Mouse (Mus musculus): ENCODE data around the gene Crybb1. TPM values are rescaled to one million over a fixed set of nuclear protein-coding genes. Genes with fewer than 3 reads are reported as not detected.

Gene Crybb1
- 0.07 TPM in 1 of 2 replicates, not detected in the other for polyA plus RNA-seq (2012; rRNA removed)

GRCm38 (mm10) chr5:112255426-112255825 is at the start of gene Crybb1:
Gene Crybb1, plus strand, starts transcription at chr5:112255815.

GRCm38 (mm10) chr5:112252400-112252799 is 3.2 kb upstream of the Crybb1 start, which contains the start of gene Cryba4:
Gene Cryba4, minus strand, starts transcription at chr5:112252518.

GRCm38 (mm10) chr5:112276267-112276873 is 20.8 kb downstream of the Crybb1 start, which contains the start of gene Tpst2:
Gene Tpst2, plus strand, starts transcription at chr5:112276691.

Other genes starting within 250 kb of the Crybb1 start
- gene Cryba4, start 3.3 kb upstream of the Crybb1 start, polyA plus RNA-seq (2012; rRNA removed): 0.67 and 0.97 TPM in 2 replicates
- gene Tpst2, start 20.9 kb downstream of the Crybb1 start, polyA plus RNA-seq (2012; rRNA removed): 27.3 and 29.9 TPM in 2 replicates
- gene Tfip11, start 70.5 kb downstream of the Crybb1 start, polyA plus RNA-seq (2012; rRNA removed): 9.9 and 11.0 TPM in 2 replicates
- 14.0 and 14.5 TPM in 2 replicates for gene Srrd, start 87.2 kb downstream of the Crybb1 start, polyA plus RNA-seq (2012; rRNA removed)
- 13.1 TPM in 2 replicates for gene Hps4, start 87.3 kb downstream of the Crybb1 start, polyA plus RNA-seq (2012; rRNA removed)
- gene Gm6583, start 100.2 kb downstream of the Crybb1 start, polyA plus RNA-seq (2012; rRNA removed): 0.06 and 0.09 TPM in 2 replicates
- 0.07 TPM in 2 replicates for gene Asphd2, start 139.1 kb downstream of the Crybb1 start, polyA plus RNA-seq (2012; rRNA removed)
- not detected in 2 replicates for gene Gm6588, start 193.6 kb downstream of the Crybb1 start, polyA plus RNA-seq (2012; rRNA removed)

All from liver, embryonic 18 days (tissue).